Mouse (Mus musculus) hindbrain, embryonic 16.5 days (tissue): ENCODE measurements at regions not wholly inside any gene's neighbourhood (a gene's known extent, or its start where the extent isn't known, plus 50 kb on each side); places are given as distances from the start of the nearest gene placed in this dataset.

ENCODE experiments used
- ATAC-seq: fragments of 200-750 bp; cut with Nextera tagmentation; 2 replicates; pipeline ENCODE4 v1.8.0; 2017; ENCODE audit warnings: moderate TSS enrichment, moderate library complexity
- H3K27ac ChIP-seq: fragments of 300-500 bp; sonication (generic); 2 replicates; pipeline ENCODE4 v1.5.1; 2014; ENCODE audit warnings: low read depth, mild to moderate bottlenecking, control low read depth, low read length, moderate library complexity
- H3K27me3 ChIP-seq: fragments of 300-500 bp; sonication (generic); replicated peaks from 2 replicates; pipeline ENCODE4 v1.6.1; 2014; ENCODE audit warnings: low read length; ENCODE audit not compliant: control insufficient read depth, insufficient read depth
- H3K36me3 ChIP-seq: fragments of 300-500 bp; sonication (generic); 2 replicates; pipeline ENCODE4 v1.6.1; 2014; ENCODE audit warnings: mild to moderate bottlenecking, low read length, moderate library complexity, mixed read lengths; ENCODE audit not compliant: control insufficient read depth, insufficient read depth
- H3K4me1 ChIP-seq: fragments of 300-500 bp; sonication (generic); 2 replicates; pipeline ENCODE4 v1.6.1; 2014; ENCODE audit warnings: low read depth, low read length; ENCODE audit not compliant: control insufficient read depth, insufficient read depth
- H3K4me2 ChIP-seq: fragments of 300-500 bp; sonication (generic); 2 replicates; pipeline ENCODE4 v1.6.1; 2014; ENCODE audit warnings: mild to moderate bottlenecking, low read length, control low read depth, moderate library complexity
- H3K4me3 ChIP-seq: fragments of 300-500 bp; sonication (generic); 2 replicates; pipeline ENCODE4 v1.5.1; 2014; ENCODE audit warnings: mild to moderate bottlenecking, low read length, control low read depth, moderate library complexity
- H3K9ac ChIP-seq: fragments of 300-500 bp; sonication (generic); 2 replicates; pipeline ENCODE4 v1.6.1; 2014; ENCODE audit warnings: low read depth, mild to moderate bottlenecking, control low read depth, low read length, moderate library complexity
- H3K9me3 ChIP-seq: fragments of 300-500 bp; sonication (generic); 2 replicates; pipeline ENCODE4 v1.6.1; 2014; ENCODE audit warnings: mild to moderate bottlenecking, low read length, moderate library complexity; ENCODE audit not compliant: control insufficient read depth
- WGBS: fragments of 180-500 bp; shearing (Covaris S2); extraction: QIAGEN DNeasy Blood & Tissue Kit; methylation state at CpG from one replicate; pipeline ENCODE4 v1.1.7; 2014; 5-methylcytosine and 5-hydroxymethylcytosine counted together

DNA sequence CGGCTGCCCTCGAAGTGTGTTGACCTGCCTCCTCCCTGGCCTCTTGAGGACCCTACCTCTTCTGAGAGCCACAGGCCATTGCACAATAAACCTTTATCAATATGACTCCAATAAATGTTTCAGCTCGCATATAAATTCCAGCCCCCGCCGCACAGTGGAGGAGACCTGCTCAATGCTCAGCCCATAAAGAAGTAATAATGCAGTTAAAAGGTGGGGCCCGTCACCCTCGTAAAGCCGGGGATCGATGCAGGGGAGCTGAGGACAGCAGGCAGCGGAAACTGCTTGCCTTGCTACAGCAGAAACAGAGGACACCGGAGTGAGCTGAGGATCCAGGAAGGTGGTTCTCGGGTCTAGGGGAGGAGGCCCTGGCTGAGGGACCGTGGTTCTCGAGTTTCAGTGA, 185.2 kb downstream of the Gm26897 start:
- no peaks in the 10 kb centered on the region for H3K27me3 ChIP-seq
- H3K27ac ChIP-seq, result no peak overlapping the region
- no peak overlapping the region for H3K4me2 ChIP-seq
- 76% methylated on average over 14 of the region's 14 CpGs for WGBS
- H3K36me3 ChIP-seq, result no peaks in the 10 kb centered on the region
- ATAC-seq, result no peak
- H3K4me1 ChIP-seq, result peaks cover 23% of the 10 kb centered on the region
- no peaks in the 10 kb centered on the region for H3K9me3 ChIP-seq
- H3K9ac ChIP-seq, result no peak overlapping the region
- H3K4me3 ChIP-seq, result no peak overlapping the region

DNA sequence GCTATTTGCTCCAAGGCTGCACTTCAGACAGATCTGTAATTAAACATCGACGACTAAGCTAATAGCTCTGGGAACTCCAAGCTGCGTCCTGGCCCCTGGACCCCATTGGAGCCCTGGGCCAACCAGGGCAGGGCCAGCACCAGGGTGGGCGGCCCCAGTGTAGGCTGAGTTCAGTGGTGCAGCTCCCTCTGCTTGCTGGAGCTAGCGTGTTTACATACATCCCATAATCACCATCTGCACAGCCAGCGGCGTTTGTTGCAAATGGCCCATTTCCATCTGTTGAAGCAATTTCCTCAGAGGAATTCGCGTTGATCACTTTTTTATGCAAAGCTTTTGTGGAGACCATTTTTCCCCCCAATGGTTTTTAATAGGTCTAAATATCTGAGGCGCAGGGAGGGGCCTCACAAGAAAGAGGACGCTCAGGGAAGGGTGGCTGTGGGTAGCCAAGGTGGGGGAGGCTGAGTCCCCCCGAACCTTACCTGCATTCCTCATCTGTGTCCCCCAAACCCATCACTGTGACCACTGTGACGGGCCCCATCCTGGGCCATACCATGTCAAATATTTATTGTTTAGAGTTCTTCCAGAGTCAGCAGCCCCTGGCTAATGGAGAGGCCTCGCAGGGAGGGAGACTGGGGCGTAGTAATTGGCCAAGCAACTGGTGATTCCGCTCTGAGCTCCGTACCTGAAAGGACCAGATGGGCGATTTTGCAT, 189.4 kb downstream of the Gm26897 start:
- Histone ChIP-seq H3K9me3 (no peaks in the 10 kb centered on the region), H3K27ac (no peak overlapping the region; the same call in 1 of the 2 replicates), H3K4me3 (no peak overlapping the region), H3K9ac (no peak overlapping the region), H3K36me3 (no peaks in the 10 kb centered on the region), H3K27me3 (no peaks in the 10 kb centered on the region), H3K4me2 (peak overlapping the region; percentile 24; the same call in 1 of the 2 replicates), H3K4me1 (peaks cover 13% of the 10 kb centered on the region)
- ATAC-seq, result peak; percentile 66; the same call in 1 of the 2 replicates
- 23% methylated on average over 18 of the region's 18 CpGs for WGBS

- no peak overlapping the region for H3K4me2 ChIP-seq
- H3K4me3 ChIP-seq, result no peak overlapping the region
- H3K9me3 ChIP-seq, result no peaks in the 10 kb centered on the region
- no peaks in the 10 kb centered on the region; the same call in 1 of the 2 replicates for H3K27me3 ChIP-seq
- no peaks in the 10 kb centered on the region for H3K36me3 ChIP-seq
- no peak for ATAC-seq
- no peak overlapping the region for H3K27ac ChIP-seq
- H3K4me1 ChIP-seq, result peaks cover 10% of the 10 kb centered on the region
- 35% methylated on average over 6 of the region's 6 CpGs for WGBS
- H3K9ac ChIP-seq, result no peak overlapping the region
These were observed 192.0 kb downstream of the Gm26897 start for GRCm38 (mm10) chr5:111925757-111926156.

- H3K27me3 ChIP-seq, result no peaks in the 10 kb centered on the region; the same call in 1 of the 2 replicates
- no peak overlapping the region for H3K9ac ChIP-seq
- no peak for ATAC-seq
- H3K36me3 ChIP-seq, result no peaks in the 10 kb centered on the region
- no peaks in the 10 kb centered on the region for H3K9me3 ChIP-seq
- H3K4me2 ChIP-seq, result no peak overlapping the region
- H3K27ac ChIP-seq, result no peak overlapping the region
- no peaks in the 10 kb centered on the region for H3K4me1 ChIP-seq
- H3K4me3 ChIP-seq, result no peak overlapping the region
- 25% methylated on average over 15 of the region's 15 CpGs for WGBS
These were observed 195.7 kb downstream of the Gm26897 start for GRCm38 (mm10) chr5:111929180-111929990.

GRCm38 (mm10) chr5:111929991-111930339, 196.2 kb downstream of the Gm26897 start:
- ATAC-seq, result no peak
- no peak overlapping the region for H3K4me2 ChIP-seq
- H3K4me1 ChIP-seq, result no peaks in the 10 kb centered on the region
- no peak overlapping the region for H3K9ac ChIP-seq
- 41% methylated on average over 3 of the region's 3 CpGs for WGBS
- no peaks in the 10 kb centered on the region for H3K9me3 ChIP-seq
- no peaks in the 10 kb centered on the region; the same call in 1 of the 2 replicates for H3K27me3 ChIP-seq
- H3K36me3 ChIP-seq, result no peaks in the 10 kb centered on the region
- H3K27ac ChIP-seq, result no peak overlapping the region
- no peak overlapping the region for H3K4me3 ChIP-seq

DNA sequence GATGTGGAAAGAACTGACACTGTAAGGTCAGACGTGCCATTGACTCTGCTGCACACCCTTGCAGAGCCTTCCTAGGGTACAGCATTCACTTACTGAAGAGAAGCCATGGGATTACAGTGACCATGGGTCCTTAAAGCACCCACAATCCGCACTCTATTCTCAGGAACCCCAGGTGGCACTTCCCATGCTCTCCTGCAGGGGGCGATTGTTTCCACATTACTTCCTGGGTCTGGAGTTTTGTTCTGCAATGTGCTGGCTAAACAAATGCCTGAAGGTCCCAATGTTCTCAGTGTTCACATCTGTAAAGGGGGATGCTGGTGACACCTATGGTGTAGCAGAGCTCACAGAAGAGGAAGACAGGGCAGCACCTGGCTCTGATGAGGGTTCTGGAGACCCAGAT, 198.0 kb downstream of the Gm26897 start:
- ATAC-seq, result no peak
- H3K27ac ChIP-seq, result no peak overlapping the region
- H3K4me2 ChIP-seq, result no peak overlapping the region
- H3K27me3 ChIP-seq, result no peaks in the 10 kb centered on the region; the same call in 1 of the 2 replicates
- 62% methylated on average over 3 of the region's 3 CpGs for WGBS
- H3K9me3 ChIP-seq, result no peaks in the 10 kb centered on the region
- H3K9ac ChIP-seq, result no peak overlapping the region
- no peaks in the 10 kb centered on the region for H3K36me3 ChIP-seq
- H3K4me1 ChIP-seq, result no peaks in the 10 kb centered on the region
- no peak overlapping the region for H3K4me3 ChIP-seq

GRCm38 (mm10) chr5:111935381-111936134, 201.8 kb downstream of the Gm26897 start:
- Histone ChIP-seq H3K4me1 (no peaks in the 10 kb centered on the region), H3K27me3 (no peaks in the 10 kb centered on the region), H3K36me3 (no peaks in the 10 kb centered on the region), H3K9ac (no peak overlapping the region), H3K27ac (no peak overlapping the region), H3K4me3 (no peak overlapping the region), H3K4me2 (no peak overlapping the region), H3K9me3 (no peaks in the 10 kb centered on the region)
- ATAC-seq, result peak; percentile 93
- 47% methylated on average over 3 of the region's 3 CpGs for WGBS

DNA sequence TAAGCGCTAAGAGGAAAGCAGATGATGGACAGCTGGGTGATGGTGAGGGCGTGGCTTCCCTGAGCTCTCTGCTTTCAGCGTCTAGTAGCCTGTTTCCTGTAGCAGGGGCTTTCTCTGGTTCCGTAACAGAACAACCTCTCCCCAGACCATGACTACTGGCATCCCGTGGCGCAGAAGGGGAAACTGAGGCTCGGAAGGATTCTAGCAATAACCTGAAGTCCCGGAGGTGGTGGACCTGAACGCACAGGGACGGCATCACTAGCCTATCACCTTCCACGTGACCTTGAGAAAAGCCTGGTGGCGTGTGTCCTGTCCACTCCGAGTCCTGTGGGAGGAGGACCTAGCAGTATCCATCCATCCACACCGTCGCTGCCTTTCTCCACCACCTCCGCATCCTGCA, 208.1 kb downstream of the Gm26897 start:
- Histone ChIP-seq H3K36me3 (no peaks in the 10 kb centered on the region), H3K27ac (0 out of 2 replicates have a peak overlapping the region, but pooled peaks have one; percentile 6), H3K9me3 (no peaks in the 10 kb centered on the region), H3K4me2 (no peak overlapping the region), H3K4me1 (peaks cover 21% of the 10 kb centered on the region), H3K4me3 (no peak overlapping the region), H3K9ac (no peak overlapping the region), H3K27me3 (peaks cover 2% of the 10 kb centered on the region; the same call in 1 of the 2 replicates)
- no peak for ATAC-seq
- 73% methylated on average over 16 of the region's 16 CpGs for WGBS

DNA sequence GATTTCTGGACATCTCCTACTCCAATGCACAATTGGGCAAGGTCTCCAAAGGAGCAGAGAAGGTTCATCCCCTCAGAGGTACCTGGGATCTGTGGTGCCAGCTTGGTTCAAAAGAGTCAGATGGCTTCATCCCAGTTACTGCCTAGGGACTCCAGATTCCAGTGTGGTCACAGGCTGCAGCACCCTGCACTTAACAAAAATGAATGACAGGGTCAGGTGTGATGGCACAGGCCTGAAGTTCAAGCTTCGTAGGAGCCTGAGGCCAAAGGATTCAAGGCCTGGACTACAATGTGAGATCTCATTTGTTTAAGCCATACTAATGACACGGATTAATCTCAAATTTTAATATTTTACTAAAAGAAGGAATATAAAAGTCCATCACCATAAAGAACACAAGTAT, 209.1 kb downstream of the Gm26897 start:
- ATAC-seq, result no peak

More for the DNA sequence above, 209.1 kb downstream of the Gm26897 start:
- H3K27me3 ChIP-seq, result peaks cover 2% of the 10 kb centered on the region; the same call in 1 of the 2 replicates
- H3K4me2 ChIP-seq, result no peak overlapping the region
- H3K36me3 ChIP-seq, result no peaks in the 10 kb centered on the region
- H3K4me1 ChIP-seq, result peaks cover 21% of the 10 kb centered on the region
- WGBS, result 93% methylated on average over 2 of the region's 2 CpGs
- no peak overlapping the region; the same call in 1 of the 2 replicates for H3K27ac ChIP-seq
- H3K4me3 ChIP-seq, result no peak overlapping the region
- H3K9me3 ChIP-seq, result no peaks in the 10 kb centered on the region
- H3K9ac ChIP-seq, result no peak overlapping the region
